Mouse (Mus musculus) thymus, postnatal 4 days (tissue): ENCODE data around the gene Chad.

Experiments used
- DNase-seq: peaks from one replicate; pipeline ENCODE4 v3.0.0; 2021

Chad gene

DNA sequence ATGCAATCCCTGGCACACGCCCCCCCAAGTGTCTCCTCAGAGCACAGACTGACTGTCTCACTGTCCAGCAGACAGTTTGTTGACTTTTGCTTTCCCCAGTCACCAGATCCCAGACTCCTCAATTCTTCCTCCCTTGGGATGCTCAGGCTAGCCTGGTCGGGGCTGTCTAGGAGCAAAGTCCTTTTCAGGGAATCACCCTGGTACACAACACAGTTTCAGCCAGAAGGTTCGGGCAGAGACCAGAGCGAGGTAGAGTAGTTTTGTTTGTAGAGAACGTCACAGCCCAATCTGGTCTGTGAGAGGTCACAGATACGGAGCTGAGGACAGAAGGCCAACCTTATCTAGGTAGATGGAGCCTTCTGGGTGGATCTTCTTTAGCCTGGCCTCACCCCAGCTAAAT is 1.7 kb downstream of the Chad start:
- no peak for DNase-seq

- no peak for DNase-seq
Measured at GRCm38 (mm10) chr11:94567326-94567725, 2.5 kb downstream of the Chad start.

- peak; percentile 82 for DNase-seq
Measured at GRCm38 (mm10) chr11:94570612-94571011, 5.8 kb downstream of the Chad start.

GRCm38 (mm10) chr11:94571850-94572249 is 7.0 kb downstream of the Chad start:
- DNase-seq, result no peak

- DNase-seq, result peak; percentile 32
Measured at GRCm38 (mm10) chr11:94574560-94574959, 9.7 kb downstream of the Chad start.

DNA sequence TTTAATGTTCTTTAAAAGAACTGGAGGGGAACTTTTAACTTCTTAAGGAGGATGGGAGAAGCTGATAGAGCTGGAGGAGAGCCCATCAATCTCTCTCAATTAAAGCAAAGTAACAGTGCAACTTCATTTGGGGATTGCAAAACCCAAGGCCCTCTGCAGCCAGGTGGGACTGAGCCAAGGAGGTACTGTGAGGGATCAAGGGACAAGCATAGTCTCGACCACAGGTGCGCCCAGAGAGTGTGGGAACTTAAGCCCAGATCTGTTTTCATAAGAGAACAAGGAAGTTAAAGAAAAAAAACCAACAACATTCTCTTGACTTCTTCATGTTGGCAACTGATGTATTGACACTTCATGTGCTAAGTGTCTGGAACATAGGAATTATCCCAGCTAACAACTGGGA is 10.2 kb downstream of the Chad start:
- no peak for DNase-seq

- no peak for DNase-seq
Measured at GRCm38 (mm10) chr11:94576361-94576760, 11.5 kb downstream of the Chad start.

- no peak for DNase-seq
Measured at GRCm38 (mm10) chr11:94580111-94580740, 15.4 kb downstream of the Chad start.

DNA sequence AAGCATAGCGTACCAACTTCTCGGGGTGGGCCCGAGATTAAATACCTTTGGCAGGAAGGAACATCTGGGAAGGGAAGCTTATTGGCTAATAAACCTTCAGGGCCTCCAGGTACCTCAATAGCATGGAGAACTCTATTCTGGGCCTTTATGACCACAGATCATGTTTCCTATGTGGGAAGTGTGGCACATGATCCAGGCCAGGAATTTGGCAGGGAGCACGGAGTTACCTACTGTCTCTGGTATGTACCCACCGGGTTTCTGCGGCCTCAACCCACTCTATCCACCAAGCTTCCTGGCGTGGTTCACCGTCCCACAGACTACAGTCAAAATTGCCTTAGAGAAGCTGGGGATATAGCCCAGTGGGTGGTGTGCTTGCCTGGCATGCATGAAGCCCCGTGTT is 20.2 kb downstream of the Chad start:
- DNase-seq, result no peak

GRCm38 (mm10) chr11:94587511-94587910 is 22.7 kb downstream of the Chad start:
- no peak for DNase-seq

- peak; percentile 79 for DNase-seq
Measured at GRCm38 (mm10) chr11:94596311-94596852, 31.5 kb downstream of the Chad start.

- DNase-seq, result no peak
Measured at GRCm38 (mm10) chr11:94597319-94597718, 32.5 kb downstream of the Chad start.

DNA sequence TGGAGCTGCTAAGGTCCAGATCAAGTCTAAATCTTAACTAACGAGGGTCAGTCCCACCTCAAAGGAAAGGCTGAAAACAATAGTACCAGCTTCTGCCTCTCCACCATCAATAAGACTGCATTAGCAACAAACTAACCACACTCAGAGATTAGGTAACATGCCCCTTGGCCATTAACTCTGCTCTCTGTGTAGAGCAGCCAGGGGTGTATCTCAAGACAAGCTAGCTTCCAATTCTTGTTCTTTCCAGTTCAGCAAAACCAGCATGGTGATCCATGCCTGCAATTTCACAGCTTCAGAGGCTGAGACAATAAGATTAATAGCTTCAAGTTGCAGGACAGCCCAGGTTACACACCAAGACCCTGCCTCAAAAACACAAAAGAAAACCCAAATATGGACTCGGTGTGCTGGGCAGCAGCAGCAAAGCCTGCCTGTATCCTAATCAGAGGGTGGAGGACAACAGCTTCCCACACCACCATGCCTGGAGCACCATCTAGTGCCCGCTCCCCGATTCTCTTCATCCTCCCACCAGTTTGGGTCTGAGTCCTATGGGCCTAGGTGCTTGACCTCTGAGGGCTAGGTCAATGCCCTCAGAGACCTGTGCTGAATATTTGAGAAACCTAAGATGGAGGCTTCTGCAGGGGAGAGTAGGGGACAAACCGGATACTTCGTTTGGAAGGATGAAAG is 33.7 kb downstream of the Chad start:
- no peak for DNase-seq

DNA sequence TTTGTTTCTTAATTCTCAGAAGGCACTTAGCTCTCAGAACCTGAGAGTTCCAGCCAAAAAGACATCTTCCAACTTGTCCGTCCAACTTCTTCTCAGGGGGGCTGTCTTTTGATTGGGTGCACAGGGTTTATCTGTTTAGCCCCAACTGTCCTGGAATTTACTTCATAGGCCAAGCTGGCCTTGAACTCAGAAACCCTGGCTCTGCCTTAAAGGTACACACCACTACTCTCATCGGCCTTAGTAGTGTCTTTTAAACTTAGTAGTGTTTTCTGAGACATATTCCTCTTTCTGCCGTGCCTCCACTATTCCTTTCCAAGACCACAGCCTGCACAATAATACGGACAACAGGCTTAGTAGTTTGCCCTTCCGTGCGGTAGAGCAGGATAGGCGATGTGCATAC is 35.6 kb downstream of the Chad start:
- no peak for DNase-seq

GRCm38 (mm10) chr11:94601321-94602281 is 36.8 kb downstream of the Chad start, which contains the start of gene Acsf2:
TSS of gene Acsf2 (minus strand) at chr11:94601871.
- DNase-seq, result peak; percentile 79

GRCm38 (mm10) chr11:94602356-94602955 is 37.6 kb downstream of the Chad start:
- DNase-seq, result no peak

GRCm38 (mm10) chr11:94610744-94611740 is 46.2 kb downstream of the Chad start:
- DNase-seq, result no peak

DNA sequence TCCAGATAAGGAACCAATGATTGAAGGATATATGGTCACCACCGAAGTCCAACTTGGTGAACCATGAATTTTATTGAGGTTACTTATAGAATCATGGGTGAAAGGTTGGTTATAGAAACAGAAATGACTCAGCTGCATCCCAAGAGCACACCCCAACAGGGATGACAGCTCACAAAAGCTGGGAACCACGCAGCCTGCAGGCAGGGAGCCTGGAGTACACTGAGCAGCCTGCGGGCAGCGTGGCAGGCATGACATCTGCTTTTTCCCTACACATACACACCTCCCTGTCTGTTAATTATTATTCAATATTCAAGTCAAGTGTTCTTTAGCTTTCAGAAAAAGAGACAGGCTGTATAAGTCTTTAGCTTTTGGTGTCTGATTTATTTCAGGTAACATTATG is 49.8 kb downstream of the Chad start:
- no peak for DNase-seq

DNA sequence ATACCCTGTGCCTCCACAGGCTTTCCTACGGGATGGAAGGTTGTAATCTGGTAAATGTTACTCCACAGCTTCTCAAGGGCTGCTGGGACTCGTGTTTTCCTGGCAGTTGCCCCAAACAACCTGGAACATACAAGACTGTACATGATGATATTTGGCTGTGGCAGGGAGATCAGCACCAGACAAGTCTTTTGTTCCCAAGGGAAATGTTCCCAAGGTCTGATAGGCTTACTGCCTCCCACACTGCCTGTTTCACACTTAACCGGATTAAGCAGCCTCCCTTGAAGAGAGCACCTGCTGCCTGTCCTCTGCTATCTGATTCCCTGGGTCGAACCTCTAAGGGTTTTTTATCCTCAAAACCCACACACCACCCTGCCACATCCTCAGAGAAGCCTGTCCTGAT is 50.6 kb downstream of the Chad start:
- DNase-seq, result no peak

DNA sequence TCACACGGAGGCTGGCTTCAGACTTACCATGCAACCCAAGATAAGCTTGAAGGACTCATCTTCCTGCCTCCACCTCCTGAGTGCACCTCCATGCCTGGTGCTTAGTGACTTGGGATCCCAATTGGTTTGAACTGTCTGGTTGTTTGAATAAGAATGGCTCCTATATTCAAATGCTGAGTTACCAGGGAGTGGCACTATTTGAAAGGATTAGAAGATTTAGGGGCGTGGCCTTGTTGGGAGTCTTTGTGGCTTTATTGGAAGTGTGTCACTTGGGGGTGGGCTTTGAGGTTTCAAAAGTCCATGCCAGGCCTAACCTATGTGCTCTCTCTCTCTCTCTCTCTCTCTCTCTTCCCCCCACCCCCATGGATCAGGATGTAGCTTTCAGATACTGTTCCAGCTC is 52.8 kb downstream of the Chad start:
- DNase-seq, result no peak
